ENCODE assay signal across 37 mouse cellular contexts in the genomic region with DNA sequence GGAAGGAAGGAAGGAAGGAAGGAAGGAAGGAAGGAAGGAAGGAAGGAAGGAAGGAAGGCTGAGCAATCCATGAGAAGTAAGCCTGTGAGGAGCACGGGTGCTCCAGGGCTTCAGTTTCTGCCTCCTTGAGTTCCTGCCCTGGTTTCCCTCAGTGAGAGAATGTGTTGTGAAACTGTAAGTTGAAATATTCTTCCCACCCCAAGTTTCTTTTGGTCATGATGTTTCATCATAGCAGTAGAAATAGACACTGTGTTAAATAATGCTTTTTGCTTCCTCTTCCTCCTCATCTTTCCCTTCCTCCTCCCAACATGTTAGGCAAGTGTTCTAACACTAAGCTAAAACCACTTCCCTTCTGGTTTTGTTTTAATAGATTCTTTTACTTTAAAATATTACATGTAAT. TPM values are rescaled to one million over a fixed set of nuclear protein-coding genes. Genes with fewer than 3 reads are reported as not detected.
DNase-seq lines count a peak whose midpoint lies in the region; ATAC-seq and TF ChIP-seq lines count a peak whose summit lies in the region.
"Had no signal": no experiment of that assay in that cellular context is flagged by ENCODE, and none has a peak within 500 bp of the region (broad histone marks: within the 10 kb centered on the region; RNA-seq: fewer than 3 reads in every experiment).

No protein-coding gene starts in this region.

- H3K36me3 ChIP-seq in liver, adult 2 months (ENCODE audit: control insufficient read depth, insufficient read depth, low read length), result no peaks in the 10 kb centered on the region
- H3K36me3 ChIP-seq: embryonic facial prominence, embryonic 12.5 days; intestine, embryonic 15.5 days; limb, embryonic 10.5 days; limb, embryonic 15.5 days; lung, embryonic 15.5 days; midbrain, embryonic 12.5 days; neural tube, embryonic 13.5 days had no signal

- 71% methylated on average over 1 of the region's 1 CpGs for WGBS in liver, adult 2 months

- H3K79me2 ChIP-seq in liver, adult 2 months (ENCODE audit: control insufficient read depth, insufficient read depth, low read length), result no peaks in the 10 kb centered on the region

- TF ChIP-seq CTCF in liver, adult 2 months (IDR thresholded peaks at IDR 0.05; ENCODE audit: low read depth, low read length), result no peak

- peak; percentile 44 for DNase-seq in liver, adult 2 months (ENCODE audit: extremely low read depth, low read depth, low spot score)
- DNase-seq in liver, result no peak
- DNase-seq in lung, postnatal 36 days, result peak; percentile 16
- DNase-seq in lung, adult 18-20 months, result no peak
- no peak for DNase-seq in right cerebral cortex, postnatal 10 days (ENCODE audit: low spot score in 2 of 2)
- DNase-seq in adrenal gland, adult (ENCODE audit: inconsistent age in 2 of 2, low spot score in 1 of 2), result no peak
- DNase-seq: adrenal gland, adult 2 months; cerebellum, adult 9-10 months; cerebellum, postnatal 36 days; embryo, embryonic 11 days; gastrocnemius, adult 2 months; gastrocnemius, postnatal 36 days; heart, postnatal 14 days; kidney, adult 2 months; kidney, postnatal 14 days; layer of hippocampus, adult 9-11 months; right cerebral cortex, postnatal 14 days had no signal

- no peak overlapping the region for H3K27ac ChIP-seq in liver, adult 2 months (replicated peaks; ENCODE audit: insufficient read depth, low read depth, low read length)
- H3K27ac ChIP-seq: embryonic facial prominence, embryonic 12.5 days; gastrocnemius, adult 2 months; hindbrain, postnatal 0 days; intestine, embryonic 15.5 days; limb, embryonic 10.5 days; limb, embryonic 15.5 days; lung, embryonic 15.5 days; midbrain, embryonic 12.5 days; neural tube, embryonic 13.5 days had no signal

- TF ChIP-seq POLR2A in liver, adult 2 months (IDR thresholded peaks at IDR 0.05; ENCODE audit: extremely low read depth, insufficient read depth, low read length), result no peak

- peak; percentile 98 for ATAC-seq in megakaryocyte, adult 5-6 weeks (ENCODE audit: poor library complexity, severe bottlenecking)
- ATAC-seq: CD4-positive, CD25-positive, alpha-beta regulatory T cell, adult 4 months; forebrain, embryonic 14.5 days; hindbrain, postnatal 0 days; intestine, embryonic 15.5 days had no signal

- no peak overlapping the region for H3K4me3 ChIP-seq in liver, adult 2 months (ENCODE audit: insufficient read depth, low read depth, low read length)
- H3K4me3 ChIP-seq: embryonic facial prominence, embryonic 12.5 days; gastrocnemius, adult 2 months; intestine, embryonic 15.5 days; limb, embryonic 10.5 days; limb, embryonic 15.5 days; lung, embryonic 15.5 days; megakaryocyte, embryonic 14.5 days; midbrain, embryonic 12.5 days; neural tube, embryonic 13.5 days had no signal

- no peaks in the 10 kb centered on the region for H3K27me3 ChIP-seq in liver, adult 2 months (ENCODE audit: control insufficient read depth, insufficient read depth, low read length)
- H3K27me3 ChIP-seq: embryonic facial prominence, embryonic 12.5 days; intestine, embryonic 15.5 days; limb, embryonic 15.5 days; lung, embryonic 15.5 days; midbrain, embryonic 12.5 days; neural tube, embryonic 13.5 days had no signal

- no peak overlapping the region for H3K9ac ChIP-seq in liver, adult 2 months (ENCODE audit: low read depth, low read length)
- H3K9ac ChIP-seq: embryonic facial prominence, embryonic 12.5 days; intestine, embryonic 15.5 days; limb, embryonic 15.5 days; lung, embryonic 15.5 days; midbrain, embryonic 12.5 days; neural tube, embryonic 13.5 days had no signal

- H3K4me1 ChIP-seq in liver, adult 2 months (ENCODE audit: control insufficient read depth, insufficient read depth, low read length), result no peaks in the 10 kb centered on the region
- H3K4me1 ChIP-seq: embryonic facial prominence, embryonic 12.5 days; intestine, embryonic 15.5 days; limb, embryonic 15.5 days; lung, embryonic 15.5 days; midbrain, embryonic 12.5 days; neural tube, embryonic 13.5 days had no signal

RNA-seq across cellular contexts. Expression of a gene that starts 6.6 kb away (rescaled TPM):
- 0.09 and 0.67 TPM in 2 replicates for total RNA-seq in liver, adult 2 months (2014; rRNA removed)
- polyA plus RNA-seq in liver, adult 2 months (2012; rRNA removed), result 2.2 and 2.4 TPM in 2 replicates
- total RNA-seq in megakaryocyte, adult 5-6 weeks (2015), result 27.0 and 44.0 TPM in 2 replicates
- 11.8 and 18.9 TPM in 2 replicates for total RNA-seq in megakaryocyte, adult 5-6 weeks (2017)

RNA-seq across cellular contexts. Expression of a gene that starts 26.5 kb away (rescaled TPM):
- not detected in 2 replicates for total RNA-seq in liver, adult 2 months (2014; rRNA removed)
- polyA plus RNA-seq in liver, adult 2 months (2012; rRNA removed), result not detected in 2 replicates
- not detected in 2 replicates for total RNA-seq in megakaryocyte, adult 5-6 weeks (2015)
- not detected in 2 replicates for total RNA-seq in megakaryocyte, adult 5-6 weeks (2017)
- total RNA-seq: adrenal gland, adult 2 months; adrenal gland, postnatal 4 days; gastrocnemius, adult 2 months; gastrocnemius, postnatal 36 days; heart, postnatal 14 days; left cerebral cortex, postnatal 10 days; midbrain, postnatal 0 days had no signal
- polyA plus RNA-seq: adrenal gland, adult 2 months; CD4-positive, CD25-positive, alpha-beta regulatory T cell, adult 4 months; embryonic facial prominence, embryonic 12.5 days; forebrain, embryonic 14.5 days; heart, embryonic 14.5 days; intestine, embryonic 15.5 days; limb, embryonic 15.5 days; lung, embryonic 15.5 days; midbrain, embryonic 12.5 days; small intestine, adult 2 months; stomach, embryonic 14.5 days had no signal

RNA-seq across cellular contexts. Expression of a gene that starts 29.1 kb away (rescaled TPM):
- total RNA-seq in liver, adult 2 months (2014; rRNA removed), result 71.2 and 82.6 TPM in 2 replicates
- 61.7 and 67.8 TPM in 2 replicates for polyA plus RNA-seq in liver, adult 2 months (2012; rRNA removed)
- total RNA-seq in megakaryocyte, adult 5-6 weeks (2015), result 48.1 and 56.2 TPM in 2 replicates
- total RNA-seq in megakaryocyte, adult 5-6 weeks (2017), result 72.9 and 74.8 TPM in 2 replicates

RNA-seq across cellular contexts. Expression of a gene that starts 33.0 kb away (rescaled TPM):
- 12.9 and 14.8 TPM in 2 replicates for total RNA-seq in liver, adult 2 months (2014; rRNA removed)
- polyA plus RNA-seq in liver, adult 2 months (2012; rRNA removed), result 4.0 and 5.2 TPM in 2 replicates
- 108 and 110 TPM in 2 replicates for total RNA-seq in megakaryocyte, adult 5-6 weeks (2015)
- total RNA-seq in megakaryocyte, adult 5-6 weeks (2017), result 111 and 132 TPM in 2 replicates

RNA-seq across cellular contexts. Expression of a gene that starts 33.5 kb away (rescaled TPM):
- total RNA-seq in liver, adult 2 months (2014; rRNA removed), result not detected in 2 replicates
- polyA plus RNA-seq in liver, adult 2 months (2012; rRNA removed), result not detected in 2 replicates
- total RNA-seq in megakaryocyte, adult 5-6 weeks (2015), result not detected in 2 replicates
- total RNA-seq in megakaryocyte, adult 5-6 weeks (2017), result 0.24 and 0.95 TPM in 2 replicates
- total RNA-seq: adrenal gland, postnatal 4 days; hindbrain, postnatal 0 days had no signal
- polyA plus RNA-seq: adrenal gland, adult 2 months; CD4-positive, CD25-positive, alpha-beta regulatory T cell, adult 4 months; embryonic facial prominence, embryonic 12.5 days; forebrain, embryonic 14.5 days; heart, embryonic 14.5 days; hindbrain, embryonic 11.5 days; hindbrain, postnatal 0 days; intestine, embryonic 15.5 days; kidney, adult 2 months; limb, embryonic 10.5 days; limb, embryonic 15.5 days; lung, embryonic 15.5 days; midbrain, embryonic 12.5 days; midbrain, postnatal 0 days; neural tube, embryonic 13.5 days; small intestine, adult 2 months; stomach, embryonic 14.5 days; testis, adult 2 months had no signal

Comparison
In these comparisons a context has a peak if more than half of its experiments do, and no peak if none do; other contexts are left out.
1. DNase-seq: peak in liver, adult 2 months (single experiment) and lung, postnatal 36 days (single experiment); none in liver (single experiment), lung, adult 18-20 months (0 of 2), right cerebral cortex, postnatal 10 days (0 of 2) and adrenal gland, adult (0 of 2).